Mouse (Mus musculus) kidney, postnatal 0 days (tissue): ENCODE results near the gene Tssk4. TPM values are rescaled to one million over a fixed set of nuclear protein-coding genes. Genes with fewer than 3 reads are reported as not detected.

Source experiments
- ATAC-seq: fragments of 200-750 bp; cut with Nextera tagmentation; replicated peaks from 2 replicates; pipeline ENCODE4 v1.8.0; 2017; ENCODE audit warnings: low read depth, moderate number of reproducible peaks, moderate TSS enrichment, moderate library complexity; ENCODE audit not compliant: low FRiP score
- DNase-seq: peaks from one replicate; pipeline ENCODE4 v3.0.0-alpha.2; 2016; ENCODE audit warnings: low spot score
- H3K27ac ChIP-seq: fragments of 300-500 bp; sonication (generic); 2 replicates; pipeline ENCODE4 v1.5.1; 2014; ENCODE audit warnings: mild to moderate bottlenecking
- H3K27me3 ChIP-seq: fragments of 300-500 bp; sonication (generic); 2 replicates; pipeline ENCODE4 v1.6.1; 2014; ENCODE audit warnings: low read length, mixed read lengths; ENCODE audit not compliant: insufficient read depth
- H3K36me3 ChIP-seq: fragments of 300-500 bp; sonication (generic); 2 replicates; pipeline ENCODE4 v1.6.1; 2014; ENCODE audit warnings: low read length, mixed read lengths; ENCODE audit not compliant: insufficient read depth
- H3K4me1 ChIP-seq: fragments of 300-500 bp; sonication (generic); replicated peaks from 2 replicates; pipeline ENCODE4 v1.6.1; 2014; ENCODE audit warnings: antibody characterized with exemption, low read length, mixed read lengths; ENCODE audit not compliant: insufficient read depth
- H3K4me2 ChIP-seq: fragments of 300-500 bp; sonication (generic); 2 replicates; pipeline ENCODE4 v1.6.1; 2014; ENCODE audit warnings: mild to moderate bottlenecking, low read length, moderate library complexity, mixed read lengths
- H3K4me3 ChIP-seq: fragments of 300-500 bp; sonication (generic); replicated peaks from 2 replicates; pipeline ENCODE4 v1.5.1; 2014; ENCODE audit warnings: low read depth, low read length
- H3K9ac ChIP-seq: fragments of 300-500 bp; sonication (generic); 2 replicates; pipeline ENCODE4 v1.6.1; 2014; ENCODE audit warnings: low read depth, low read length
- H3K9me3 ChIP-seq: fragments of 300-500 bp; sonication (generic); replicated peaks from 2 replicates; pipeline ENCODE4 v1.6.1; 2016; ENCODE audit warnings: low read length, inconsistent platforms, mixed read lengths
- CTCF ChIP-seq: IDR thresholded peaks from 2 replicates; pipeline ENCODE4 v1.5.1; 2016; ENCODE audit warnings: antibody characterized with exemption, low read depth, mild to moderate bottlenecking, moderate library complexity
- WGBS: fragments of 180-500 bp; shearing (Covaris S2); extraction: QIAGEN DNeasy Blood & Tissue Kit; methylation state at CpG from one replicate; pipeline ENCODE4 v1.1.7; 2014; 5-methylcytosine and 5-hydroxymethylcytosine counted together
- polyA plus RNA-seq: library from polyadenylated mRNA; unstranded; fragments of >200 nt; fragmentation: Nextera tagmentation; extraction: Ambion mirVana; gene quantifications from 2 replicates; pipeline ENCODE4 v1.2.1, GENCODE M21; 2015

The Tssk4 gene
- polyA plus RNA-seq, 1 experiment from 2014 or later = 0.47 TPM

GRCm38 (mm10) chr14:55677615-55678014 lies 27.6 kb downstream of the Tssk4 start:
- Histone ChIP-seq H3K27me3 (no peaks in the 10 kb centered on the region), H3K4me3 (no peak overlapping the region), H3K4me1 (peaks cover 4% of the 10 kb centered on the region; the same call in 1 of the 2 replicates), H3K36me3 (peaks cover 31% of the 10 kb centered on the region), H3K27ac (no peak overlapping the region), H3K4me2 (no peak overlapping the region), H3K9me3 (no peaks in the 10 kb centered on the region), H3K9ac (no peak overlapping the region)
- DNase-seq (no peak), ATAC-seq (no peak)
- no peak for TF ChIP-seq CTCF
- WGBS = 84% methylated on average over 4 of the region's 4 CpGs

- DNase-seq (peak; percentile 97), ATAC-seq (peak; percentile 96)
- Histone ChIP-seq H3K9me3 (no peaks in the 10 kb centered on the region), H3K9ac (peak within 1 kb of the TSS; percentile 83), H3K27me3 (no peaks in the 10 kb centered on the region), H3K4me3 (peak within 1 kb of the TSS; percentile 79), H3K4me2 (peak within 1 kb of the TSS; percentile 89), H3K36me3 (peaks cover 21% of the 10 kb centered on the region), H3K4me1 (no peaks in the 10 kb centered on the region), H3K27ac (peak within 1 kb of the TSS; percentile 92)
- peak; percentile 88 for TF ChIP-seq CTCF
- under 1% methylated on average over 65 of the region's 66 CpGs for WGBS
Measured at GRCm38 (mm10) chr14:55681160-55682117, 31.5 kb downstream of the Tssk4 start, which contains the start of gene Tinf2. Gene Tinf2 (minus strand): TSS chr14:55681820.

- Histone ChIP-seq H3K9me3 (no peaks in the 10 kb centered on the region), H3K9ac (peak overlapping the region; percentile 83; the same call in 1 of the 2 replicates), H3K4me1 (no peaks in the 10 kb centered on the region), H3K27me3 (no peaks in the 10 kb centered on the region), H3K4me3 (peak overlapping the region; percentile 79), H3K36me3 (peaks cover 17% of the 10 kb centered on the region), H3K4me2 (peak overlapping the region; percentile 89), H3K27ac (peak overlapping the region; percentile 92; the same call in 1 of the 2 replicates)
- TF ChIP-seq CTCF = no peak
- ATAC-seq (peak; percentile 14; the same call in 1 of the 2 replicates), DNase-seq (no peak)
- WGBS = 11% methylated on average over 3 of the region's 3 CpGs
Measured at GRCm38 (mm10) chr14:55682118-55682493, 32.1 kb downstream of the Tssk4 start.

GRCm38 (mm10) chr14:55689433-55689832 lies 39.4 kb downstream of the Tssk4 start:
- no peak overlapping the region for H3K9ac ChIP-seq
- no peak for DNase-seq
- H3K27me3 ChIP-seq = no peaks in the 10 kb centered on the region
- no peaks in the 10 kb centered on the region for H3K4me1 ChIP-seq
- no peak for ATAC-seq
- no peak overlapping the region for H3K4me2 ChIP-seq
- 47% methylated on average over 10 of the region's 10 CpGs for WGBS
- no peak for TF ChIP-seq CTCF
- no peaks in the 10 kb centered on the region for H3K9me3 ChIP-seq
- H3K27ac ChIP-seq = no peak overlapping the region
- H3K36me3 ChIP-seq = no peaks in the 10 kb centered on the region
- no peak overlapping the region for H3K4me3 ChIP-seq

GRCm38 (mm10) chr14:55697226-55697625 lies 47.2 kb downstream of the Tssk4 start:
- no peak overlapping the region for H3K4me3 ChIP-seq
- WGBS = 81% methylated on average over 4 of the region's 4 CpGs
- DNase-seq (no peak), ATAC-seq (no peak)
- no peaks in the 10 kb centered on the region for H3K36me3 ChIP-seq
- H3K4me1 ChIP-seq = no peaks in the 10 kb centered on the region; the same call in 1 of the 2 replicates
- no peak for TF ChIP-seq CTCF
- no peaks in the 10 kb centered on the region for H3K27me3 ChIP-seq
- no peak overlapping the region for H3K4me2 ChIP-seq
- H3K9ac ChIP-seq = no peak overlapping the region
- H3K27ac ChIP-seq = no peak overlapping the region
- H3K9me3 ChIP-seq = no peaks in the 10 kb centered on the region

GRCm38 (mm10) chr14:55701131-55701530 lies 51.1 kb downstream of the Tssk4 start:
- Histone ChIP-seq H3K9ac (no peak overlapping the region), H3K4me3 (no peak overlapping the region), H3K36me3 (no peaks in the 10 kb centered on the region), H3K4me1 (no peaks in the 10 kb centered on the region; the same call in 1 of the 2 replicates), H3K27ac (no peak overlapping the region), H3K27me3 (no peaks in the 10 kb centered on the region), H3K4me2 (0 out of 2 replicates have a peak overlapping the region, but pooled peaks have one; percentile 15), H3K9me3 (no peaks in the 10 kb centered on the region)
- ATAC-seq = peak; percentile 67; the same call in 1 of the 2 replicates
- WGBS = 39% methylated on average over 9 of the region's 9 CpGs
- no peak for DNase-seq
- TF ChIP-seq CTCF = no peak

Other genes starting within 250 kb of the Tssk4 start
- 130 and 144 TPM in 2 replicates for gene Dhrs4, start 171.4 kb upstream of the Tssk4 start, polyA plus RNA-seq
- gene Carmil3, start 159.5 kb upstream of the Tssk4 start, polyA plus RNA-seq = 0.96 and 0.98 TPM in 2 replicates
- gene Cpne6, start 139.7 kb upstream of the Tssk4 start, polyA plus RNA-seq = 0.19 and 0.28 TPM in 2 replicates
- not detected in 2 replicates for gene Nrl, start 125.2 kb upstream of the Tssk4 start, polyA plus RNA-seq
- 38.2 and 42.2 TPM in 2 replicates for gene Pck2, start 109.9 kb upstream of the Tssk4 start, polyA plus RNA-seq
- 109 and 116 TPM in 2 replicates for gene Dcaf11, start 90.2 kb upstream of the Tssk4 start, polyA plus RNA-seq
- gene A730061H03Rik, start 89.8 kb upstream of the Tssk4 start, polyA plus RNA-seq = 1.7 and 2.2 TPM in 2 replicates
- gene Fitm1, start 74.6 kb upstream of the Tssk4 start, polyA plus RNA-seq = 13.0 and 13.3 TPM in 2 replicates
- gene Psme1, start 72.1 kb upstream of the Tssk4 start, polyA plus RNA-seq = 179 and 181 TPM in 2 replicates
- gene Emc9, start 64.9 kb upstream of the Tssk4 start, polyA plus RNA-seq = 14.3 and 16.6 TPM in 2 replicates
- gene Psme2, start 59.1 kb upstream of the Tssk4 start, polyA plus RNA-seq = 281 and 286 TPM in 2 replicates
- 17.9 TPM in 2 replicates for gene Rnf31, start 58.5 kb upstream of the Tssk4 start, polyA plus RNA-seq
- gene Irf9, start 46.6 kb upstream of the Tssk4 start, polyA plus RNA-seq = 24.2 and 27.4 TPM in 2 replicates
- 12.7 and 14.9 TPM in 2 replicates for gene Rec8, start 32.1 kb upstream of the Tssk4 start, polyA plus RNA-seq
- 58.5 and 68.7 TPM in 2 replicates for gene Ipo4, start 14.2 kb upstream of the Tssk4 start, polyA plus RNA-seq
- 1.8 and 3.0 TPM in 2 replicates for gene Gm49378, start 12.3 kb upstream of the Tssk4 start, polyA plus RNA-seq
- 108 and 118 TPM in 2 replicates for gene Tm9sf1, start 6.4 kb upstream of the Tssk4 start, polyA plus RNA-seq
- 48.8 and 56.0 TPM in 2 replicates for gene Mdp1, start 10.3 kb downstream of the Tssk4 start, polyA plus RNA-seq
- 48.2 and 49.7 TPM in 2 replicates for gene Gmpr2, start 21.8 kb downstream of the Tssk4 start, polyA plus RNA-seq
- gene Nedd8, start 21.9 kb downstream of the Tssk4 start, polyA plus RNA-seq = 508 and 548 TPM in 2 replicates
- 24.6 and 29.0 TPM in 2 replicates for gene Tinf2, start 31.6 kb downstream of the Tssk4 start, polyA plus RNA-seq
- gene Tgm1, start 63.7 kb downstream of the Tssk4 start, polyA plus RNA-seq = 5.9 and 7.6 TPM in 2 replicates
- 39.9 and 43.2 TPM in 2 replicates for gene Rabggta, start 72.1 kb downstream of the Tssk4 start, polyA plus RNA-seq
- gene Dhrs1, start 95.5 kb downstream of the Tssk4 start, polyA plus RNA-seq = 122 and 127 TPM in 2 replicates
- gene Nop9, start 95.5 kb downstream of the Tssk4 start, polyA plus RNA-seq = 26.2 and 26.5 TPM in 2 replicates
- 50.0 and 51.0 TPM in 2 replicates for gene Cideb, start 108.3 kb downstream of the Tssk4 start, polyA plus RNA-seq
- 0.68 and 0.75 TPM in 2 replicates for gene Ltb4r2, start 111.2 kb downstream of the Tssk4 start, polyA plus RNA-seq
- gene Ltb4r1, start 115.8 kb downstream of the Tssk4 start, polyA plus RNA-seq = 0.47 and 0.71 TPM in 2 replicates
- gene Adcy4, start 133.9 kb downstream of the Tssk4 start, polyA plus RNA-seq = 10.0 and 10.6 TPM in 2 replicates
- 20.4 and 24.7 TPM in 2 replicates for gene Ripk3, start 138.7 kb downstream of the Tssk4 start, polyA plus RNA-seq
- gene Nfatc4, start 173.0 kb downstream of the Tssk4 start, polyA plus RNA-seq = 16.8 and 19.7 TPM in 2 replicates
- gene Nynrin, start 203.8 kb downstream of the Tssk4 start, polyA plus RNA-seq = 8.4 and 8.9 TPM in 2 replicates
- gene Cbln3, start 234.2 kb downstream of the Tssk4 start, polyA plus RNA-seq = 0.20 and 0.28 TPM in 2 replicates
- 8.1 and 9.8 TPM in 2 replicates for gene Khnyn, start 234.8 kb downstream of the Tssk4 start, polyA plus RNA-seq